Mouse (Mus musculus) frontal cortex, adult (tissue): ENCODE measurements around the gene Lfng.

Experiments
- ATAC-seq: cut with Nextera tagmentation; 2 replicates; pipeline ENCODE4 v1.9.2; 2017; ENCODE audit warnings: mild to moderate bottlenecking, moderate library complexity, mixed read lengths; ENCODE audit not compliant: low TSS enrichment

The Lfng gene

DNA sequence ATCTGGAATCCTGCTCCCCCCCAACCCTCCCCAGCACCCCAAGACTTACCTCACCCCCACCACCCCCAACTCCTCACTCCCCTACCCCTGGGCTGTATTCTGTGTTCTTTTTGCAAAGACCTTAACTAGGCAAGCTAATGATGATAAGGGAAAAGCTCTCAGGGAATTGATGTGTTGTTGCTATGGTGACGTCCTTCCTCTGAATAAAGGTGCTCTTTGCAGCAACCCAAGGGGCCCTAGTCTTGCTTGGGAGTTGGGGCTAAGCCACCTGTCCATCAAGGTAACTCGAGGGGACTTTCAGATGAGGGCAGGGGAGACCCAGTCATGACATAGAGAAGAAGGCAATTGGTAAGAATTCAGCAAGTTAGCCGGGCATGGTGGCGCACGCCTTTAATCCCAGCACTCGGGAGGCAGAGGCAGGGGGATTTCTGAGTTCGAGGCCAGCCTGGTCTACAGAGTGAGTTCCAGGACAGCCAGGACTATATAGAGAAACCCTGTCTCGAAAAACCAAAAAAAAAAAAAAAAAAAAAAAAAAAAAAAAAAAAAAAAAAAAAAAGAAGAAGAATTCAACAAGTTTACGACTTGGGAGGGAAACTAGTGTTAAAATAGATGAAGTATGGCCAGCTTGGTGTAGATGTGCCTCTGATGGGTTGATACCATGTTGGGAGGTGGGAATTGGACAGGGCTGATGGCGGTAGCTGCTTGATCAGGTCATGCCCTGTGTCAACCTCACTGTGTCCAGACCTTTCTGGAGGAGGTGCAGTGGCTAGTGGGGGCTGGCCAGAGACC is 8.4 kb downstream of the Lfng start:
- no peak for ATAC-seq

DNA sequence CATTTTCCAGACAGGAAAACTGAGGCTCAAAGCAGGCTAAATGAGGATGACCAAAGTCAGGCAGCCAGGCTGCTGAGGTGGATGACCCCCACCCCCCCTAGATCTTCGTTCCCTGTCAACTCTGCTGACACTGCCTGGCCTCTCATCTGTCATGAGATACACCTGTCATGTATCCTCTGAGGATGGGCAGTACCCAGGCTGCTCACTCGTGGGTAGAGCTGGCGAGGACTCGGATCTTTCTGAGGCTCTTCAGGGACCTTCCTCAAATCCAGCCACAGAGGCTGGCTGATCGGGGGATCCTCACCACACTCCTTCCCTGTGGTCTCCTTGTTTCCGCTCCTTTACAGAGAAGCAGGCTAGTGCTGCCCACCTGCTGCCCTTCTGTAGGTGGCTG is 9.0 kb downstream of the Lfng start:
- ATAC-seq = no peak

DNA sequence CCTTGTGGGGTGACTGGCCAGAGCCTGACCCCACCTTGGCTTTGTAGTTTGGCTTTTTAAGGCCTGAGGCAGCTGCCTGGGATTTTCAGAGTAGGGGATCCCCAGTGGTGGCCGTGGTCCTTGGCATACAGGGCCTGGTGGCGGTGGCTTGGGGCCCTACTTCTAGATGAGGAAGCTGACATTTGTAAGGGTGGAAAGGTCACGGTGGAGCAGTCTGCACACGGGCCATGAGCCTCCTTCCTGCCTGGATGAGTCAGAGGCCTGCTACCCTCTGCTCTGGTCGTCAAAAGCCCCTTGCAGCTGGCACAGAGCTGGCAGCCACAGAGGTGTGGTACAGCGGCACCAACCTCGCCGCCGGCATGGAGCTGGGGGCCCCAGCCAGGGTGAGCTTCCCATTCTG is 9.6 kb downstream of the Lfng start:
- ATAC-seq = no peak

DNA sequence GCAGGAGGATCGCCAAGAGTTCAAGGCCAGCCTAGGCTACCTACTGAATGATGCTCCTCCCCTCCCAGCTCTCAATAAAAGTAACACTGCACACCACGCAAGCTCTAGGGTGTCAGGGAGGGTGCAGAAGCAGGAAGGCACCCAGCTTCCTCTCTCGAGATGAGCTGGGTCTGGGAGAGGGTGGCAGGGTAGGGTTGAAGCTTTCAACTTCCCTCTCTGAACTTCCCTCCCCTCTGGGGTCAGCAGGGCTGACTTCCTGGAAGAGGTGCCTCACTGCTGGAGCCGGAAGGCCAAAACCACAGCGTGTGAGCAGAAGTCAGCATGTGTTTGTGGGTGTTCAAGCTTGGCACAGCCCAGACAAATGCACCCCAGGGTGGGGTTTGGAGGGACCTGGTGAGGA is 10.6 kb downstream of the Lfng start:
- no peak for ATAC-seq

DNA sequence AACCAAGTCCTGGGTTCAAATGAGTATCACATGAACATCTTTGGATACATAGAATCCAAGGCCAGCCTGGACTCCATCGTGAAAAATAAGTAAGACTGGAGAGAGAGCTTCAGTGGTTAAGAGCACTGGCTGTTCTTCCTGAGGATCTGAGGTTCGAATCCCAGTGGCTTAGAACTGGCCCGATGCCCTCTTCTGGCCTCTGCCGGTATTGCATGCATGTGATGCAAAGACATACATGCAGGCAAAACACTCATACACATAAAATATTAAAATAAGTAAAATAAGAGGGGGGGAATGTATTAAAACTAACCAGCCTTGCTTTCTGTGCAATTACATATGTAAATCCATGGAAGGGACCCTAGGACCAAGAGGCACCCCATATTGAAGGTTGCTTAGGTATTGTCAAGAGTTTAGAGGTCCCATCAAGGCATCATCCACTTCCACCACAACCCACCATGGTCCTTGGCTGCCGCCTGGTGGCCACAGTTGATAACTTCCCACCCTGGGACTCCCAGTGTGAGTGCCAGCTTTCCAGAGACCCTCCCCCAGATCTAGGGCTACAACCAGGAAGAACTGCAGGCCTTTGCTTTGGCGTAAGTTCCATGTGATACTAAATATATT is 12.1 kb downstream of the Lfng start:
- ATAC-seq = 0 out of 2 replicates have a peak, but pooled peaks have one; percentile 24

DNA sequence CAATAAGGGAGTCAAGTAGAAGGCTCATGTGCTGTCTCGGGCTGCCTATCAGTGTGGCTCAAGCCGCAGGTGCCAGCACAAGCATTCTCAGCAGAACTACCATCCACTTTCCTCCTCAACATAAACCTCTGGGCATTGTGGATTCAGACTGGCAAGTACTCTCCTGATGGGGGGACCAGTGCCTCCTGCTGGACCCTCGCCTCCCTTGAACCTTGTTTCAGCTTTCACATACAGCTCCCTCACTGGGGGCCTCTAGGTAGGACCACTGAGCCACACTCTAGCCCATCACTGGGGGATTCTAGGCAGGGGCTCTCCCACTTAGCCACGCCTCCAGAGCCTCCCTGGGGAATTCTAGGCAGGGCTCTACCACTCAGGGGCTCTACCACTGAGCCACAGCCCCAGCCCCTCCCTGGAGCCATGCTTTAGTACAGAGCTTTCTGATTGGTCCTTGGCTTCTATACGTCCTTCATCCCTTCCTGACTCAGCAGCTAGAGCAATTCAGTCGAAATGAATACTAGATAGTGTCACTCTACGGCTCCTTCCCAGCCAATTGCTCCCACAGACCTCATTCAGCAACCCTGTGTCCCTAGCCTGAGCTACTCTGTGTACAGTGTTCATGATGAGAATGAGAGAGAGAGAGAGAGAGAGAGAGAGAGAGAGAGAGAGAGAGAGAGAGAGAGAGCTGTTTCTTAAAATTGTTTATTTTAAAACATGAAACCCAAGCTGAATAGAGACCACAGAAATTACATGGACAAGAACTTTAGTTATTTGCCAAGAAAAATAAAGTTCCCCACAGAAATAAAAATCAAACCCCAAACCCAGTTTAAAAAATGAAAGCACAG is 13.0 kb downstream of the Lfng start:
- peak; percentile 64 for ATAC-seq

DNA sequence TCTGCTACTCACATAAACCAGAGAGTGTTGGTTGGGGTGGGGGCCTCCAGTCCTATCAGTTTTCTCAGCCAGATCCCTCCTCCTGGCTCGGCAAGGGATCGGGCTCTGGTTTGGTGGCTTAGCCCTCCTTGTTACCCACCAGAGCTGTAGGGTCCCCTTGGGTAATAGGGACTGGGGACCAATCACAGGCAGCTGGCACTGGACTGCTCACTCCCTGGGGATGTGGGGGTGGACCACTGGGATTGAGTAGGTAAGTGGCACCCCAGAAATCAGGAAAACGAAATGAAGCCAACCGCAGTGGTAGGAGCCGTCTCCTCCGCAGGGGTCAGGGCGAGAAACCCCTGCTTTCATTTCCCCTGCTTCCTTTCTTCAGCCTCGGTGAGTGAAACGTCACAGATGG is 14.0 kb downstream of the Lfng start:
- no peak for ATAC-seq

DNA sequence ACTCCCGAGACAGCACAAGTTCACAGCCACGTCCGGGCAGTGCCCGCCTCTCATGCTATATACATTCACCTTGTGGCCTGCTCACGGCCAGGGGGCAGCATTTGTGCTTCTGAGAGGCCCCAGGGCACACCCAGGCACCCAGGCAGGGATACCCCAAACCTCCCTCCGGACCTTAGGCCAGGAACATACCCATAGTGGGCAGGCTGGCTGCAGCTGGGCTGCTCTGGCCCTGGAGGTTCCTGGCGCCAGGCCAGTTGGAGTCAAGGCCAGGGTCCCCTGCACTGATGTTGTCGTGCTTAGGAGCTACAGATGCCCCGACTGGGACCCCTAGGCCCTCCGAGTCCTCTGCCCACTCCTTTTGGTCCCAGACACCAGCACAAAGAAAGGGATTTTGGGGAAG is 14.4 kb downstream of the Lfng start:
- ATAC-seq = no peak

DNA sequence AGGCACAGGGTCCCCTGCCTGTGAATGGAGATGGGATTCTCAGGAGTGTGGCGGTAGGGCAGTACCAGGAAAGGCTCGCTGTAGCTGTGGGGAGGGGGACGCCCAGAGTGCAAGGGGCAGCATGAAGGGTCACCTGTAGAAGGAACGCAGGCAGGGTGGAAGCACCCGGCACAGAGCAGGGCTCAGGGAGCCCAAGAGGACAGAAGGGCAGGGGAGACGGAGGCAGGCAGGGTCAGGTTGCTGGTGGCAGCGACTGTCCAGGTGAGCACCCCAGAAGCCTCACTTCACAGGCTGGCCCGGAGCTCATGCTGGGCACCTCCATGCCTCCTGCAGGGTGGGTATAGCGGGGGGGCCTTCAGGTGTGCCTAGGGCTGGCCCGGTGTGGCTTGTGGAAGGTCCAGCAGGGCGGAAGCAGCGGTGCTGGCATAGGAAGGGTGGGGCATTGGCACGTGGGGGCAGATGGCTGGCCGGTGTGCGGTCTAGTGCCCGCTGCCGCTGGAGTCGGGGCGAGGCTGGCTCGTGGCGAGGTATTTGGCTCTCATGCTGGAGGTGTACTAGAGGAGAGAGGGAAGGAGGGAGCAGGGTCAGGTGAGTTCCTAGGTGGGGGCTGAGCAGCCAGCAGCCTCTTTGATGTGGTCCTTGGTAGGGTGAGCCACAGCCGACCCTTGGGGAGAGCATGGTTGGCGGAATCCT is 16.0 kb downstream of the Lfng start:
- no peak for ATAC-seq

DNA sequence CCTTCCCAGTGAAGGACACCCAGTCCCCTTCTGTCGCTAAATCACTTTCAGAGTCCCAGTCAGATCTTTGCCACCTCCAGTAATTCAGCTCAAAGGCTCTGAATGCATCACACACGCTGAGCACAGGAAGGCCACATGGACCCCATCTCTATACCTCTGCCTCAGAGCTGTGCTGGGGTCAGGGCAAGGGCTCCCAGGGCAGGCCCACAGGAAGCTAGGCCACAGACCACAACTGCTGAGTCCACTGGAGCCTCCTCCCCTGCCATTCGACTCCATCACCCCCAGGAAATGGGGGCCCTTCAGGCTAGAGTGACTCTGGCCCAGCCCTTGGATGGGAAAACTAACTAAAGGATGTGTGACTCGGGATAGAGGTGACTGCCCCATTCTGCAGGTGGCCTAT is 16.7 kb downstream of the Lfng start:
- no peak for ATAC-seq

DNA sequence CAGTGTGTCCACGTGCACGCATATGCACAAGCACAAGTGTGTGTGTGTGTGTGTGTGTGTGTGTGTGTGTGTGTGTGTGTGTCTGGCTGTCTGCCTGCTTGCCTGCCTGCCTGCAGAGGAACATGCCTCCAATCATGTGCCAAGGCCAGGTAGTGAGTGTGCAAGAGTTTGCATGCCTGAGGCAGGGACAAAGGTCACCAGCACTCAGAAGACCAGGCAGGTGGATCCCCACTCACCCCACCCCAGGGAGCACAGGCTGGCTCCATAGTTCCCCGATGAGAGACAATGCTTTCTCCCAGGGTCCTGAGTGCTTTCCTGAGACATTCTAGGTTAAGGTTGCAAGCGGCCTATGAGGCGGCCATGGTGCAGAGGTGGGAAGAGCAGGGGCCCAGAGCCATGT is 17.1 kb downstream of the Lfng start:
- ATAC-seq = no peak

DNA sequence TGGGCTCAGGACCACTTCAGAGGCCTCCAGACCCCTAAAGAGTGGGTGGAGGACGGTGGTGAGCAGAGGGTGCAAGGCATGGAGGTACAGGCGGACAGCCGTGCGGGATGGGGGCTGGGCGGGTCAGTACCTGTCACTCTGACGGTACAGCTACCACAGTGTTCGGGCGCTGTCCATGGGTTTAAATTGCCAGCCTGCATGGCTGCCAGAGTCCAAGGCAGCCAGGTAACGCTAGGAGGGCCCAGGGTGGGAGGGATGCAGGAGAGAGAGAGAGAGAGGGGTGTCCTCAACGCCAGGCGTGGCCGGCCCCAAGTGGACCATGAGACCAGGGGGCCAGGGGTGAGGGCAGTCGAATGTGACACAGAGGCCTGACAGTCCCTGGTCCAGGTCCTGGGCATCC is 17.8 kb downstream of the Lfng start:
- no peak for ATAC-seq

DNA sequence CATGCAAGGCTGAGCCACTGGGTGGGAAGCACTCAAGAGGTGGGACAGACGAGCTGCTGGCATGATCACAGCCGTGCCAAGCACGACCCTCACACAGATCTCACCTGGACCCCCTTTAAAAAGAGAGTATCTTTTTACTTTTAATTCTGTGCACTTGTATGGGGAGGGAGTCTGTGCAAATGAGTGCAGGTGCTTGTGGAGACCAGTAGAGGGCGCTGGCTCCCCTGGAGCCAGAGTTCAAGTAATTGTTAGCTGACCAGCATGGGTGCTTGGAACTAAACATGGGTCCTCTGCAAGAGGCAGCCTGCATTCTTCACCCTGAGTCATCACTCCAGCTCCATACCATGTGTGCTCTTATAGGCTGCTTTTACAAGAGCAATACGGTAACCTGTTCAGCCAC is 20.5 kb downstream of the Lfng start:
- no peak for ATAC-seq

DNA sequence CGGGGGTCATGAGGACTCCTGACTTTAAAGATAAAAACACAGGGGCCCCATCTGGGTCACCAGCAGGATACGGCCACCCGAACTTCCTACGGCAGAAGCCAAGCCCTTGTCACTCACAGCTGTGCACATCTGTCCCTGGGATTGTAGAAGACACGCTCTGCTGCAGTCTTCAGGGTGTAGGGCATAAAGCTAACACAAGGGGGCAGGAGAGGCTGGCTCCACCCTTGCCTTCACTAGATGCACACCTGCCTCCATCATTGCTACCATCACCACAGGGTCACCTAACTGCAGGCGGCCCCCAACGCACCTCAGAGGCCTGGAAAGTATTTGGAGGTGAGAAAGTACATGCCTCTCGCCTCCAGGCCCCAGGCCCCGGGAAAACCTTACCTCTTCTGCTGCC is 21.9 kb downstream of the Lfng start:
- ATAC-seq = no peak

DNA sequence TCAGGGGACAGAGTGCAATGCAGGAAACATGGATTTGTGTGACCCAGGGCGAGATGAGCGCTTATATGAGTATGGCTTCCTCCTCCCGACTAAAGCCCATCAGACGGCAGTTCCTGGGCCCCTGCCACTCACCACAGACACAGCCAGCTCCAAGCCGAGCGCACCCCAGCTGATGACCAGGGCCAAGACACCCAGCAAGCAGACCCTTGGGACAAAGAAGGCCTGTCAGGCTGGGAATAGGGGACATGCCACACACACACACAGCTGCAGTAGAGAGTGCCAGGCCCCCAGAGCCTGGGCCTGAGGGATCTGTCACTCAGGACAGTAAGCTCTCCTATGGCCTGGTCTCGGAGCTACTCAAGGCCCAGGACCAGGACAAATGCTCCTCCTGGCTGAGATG is 26.3 kb downstream of the Lfng start:
- ATAC-seq = no peak

DNA sequence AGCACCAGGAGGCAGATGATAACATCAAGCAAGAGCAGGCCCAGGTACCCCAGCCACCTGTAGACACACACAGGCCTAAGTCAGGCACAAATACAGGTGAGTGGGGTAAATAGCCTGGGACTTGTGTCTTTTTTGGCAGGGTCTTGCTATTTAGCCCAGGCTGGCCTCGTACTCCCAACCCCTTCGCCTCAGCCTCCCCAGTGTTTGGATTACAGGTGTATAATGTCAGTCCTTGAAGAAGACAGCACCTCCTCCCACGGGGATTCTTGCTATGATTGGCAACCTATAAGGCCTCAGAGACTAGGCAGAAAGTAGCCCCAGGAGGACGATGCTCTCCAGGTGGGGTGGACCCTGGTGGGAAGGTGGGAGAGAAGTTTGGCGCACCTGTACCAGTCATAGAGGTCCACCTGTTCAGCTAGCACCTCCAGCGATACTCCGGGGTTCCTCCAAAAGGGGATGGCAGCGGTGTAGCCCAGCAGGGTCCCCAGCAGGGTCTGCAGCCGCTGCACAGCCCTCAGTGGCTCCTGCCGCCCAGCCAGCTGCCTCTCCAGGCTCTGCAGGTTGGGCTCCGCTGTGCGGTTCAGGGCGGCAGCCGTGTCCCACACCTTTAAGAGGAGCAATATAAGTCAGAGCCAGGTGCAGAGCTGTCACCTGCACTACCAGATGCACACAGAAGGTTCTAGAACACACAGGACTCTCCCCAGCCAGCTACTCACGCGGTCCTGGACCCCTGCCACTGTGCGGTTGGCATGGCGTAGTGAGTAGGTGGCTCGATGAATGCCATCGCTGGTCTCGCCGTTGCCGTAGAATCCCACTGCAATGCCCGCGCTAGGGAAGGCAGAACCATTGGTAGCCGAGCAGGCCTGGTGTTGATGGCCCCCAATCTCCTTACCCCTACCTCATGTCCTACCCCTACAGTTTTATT is 27.9 kb downstream of the Lfng start:
- ATAC-seq = peak; percentile 34; the same call in 1 of the 2 replicates

DNA sequence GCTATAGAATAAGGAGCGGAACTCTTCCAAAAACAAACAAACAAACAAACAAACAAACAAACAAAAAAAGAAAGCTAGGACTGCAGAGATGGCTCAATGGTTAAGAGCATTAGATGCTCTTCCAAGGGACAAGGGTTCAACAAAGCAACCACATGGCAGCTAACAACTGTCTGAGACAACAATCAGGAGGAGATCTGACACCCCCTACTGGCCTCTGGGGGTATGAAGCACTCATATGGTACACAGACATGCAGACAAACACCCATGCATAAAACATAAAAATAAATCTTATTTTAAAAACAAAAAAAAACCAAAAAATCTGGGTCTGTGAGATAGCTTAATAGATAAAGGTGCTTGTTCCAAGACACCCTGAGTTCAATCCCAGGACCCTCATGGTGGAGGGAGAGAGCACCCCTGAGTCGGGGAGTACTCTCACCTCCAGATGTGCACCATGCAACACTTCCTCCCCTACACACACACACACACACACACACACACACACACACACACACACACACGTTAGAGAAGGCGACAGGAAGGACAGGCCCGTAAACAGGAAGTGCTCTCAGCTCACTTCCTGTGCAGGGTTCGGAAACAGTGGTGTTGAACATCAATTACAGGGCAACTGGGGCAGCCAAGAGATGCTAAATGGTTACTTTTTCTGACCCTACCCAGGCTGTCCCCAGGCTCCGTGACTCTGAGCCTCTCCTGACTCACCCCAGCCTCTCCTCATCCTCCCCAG is 29.4 kb downstream of the Lfng start:
- ATAC-seq = no peak

DNA sequence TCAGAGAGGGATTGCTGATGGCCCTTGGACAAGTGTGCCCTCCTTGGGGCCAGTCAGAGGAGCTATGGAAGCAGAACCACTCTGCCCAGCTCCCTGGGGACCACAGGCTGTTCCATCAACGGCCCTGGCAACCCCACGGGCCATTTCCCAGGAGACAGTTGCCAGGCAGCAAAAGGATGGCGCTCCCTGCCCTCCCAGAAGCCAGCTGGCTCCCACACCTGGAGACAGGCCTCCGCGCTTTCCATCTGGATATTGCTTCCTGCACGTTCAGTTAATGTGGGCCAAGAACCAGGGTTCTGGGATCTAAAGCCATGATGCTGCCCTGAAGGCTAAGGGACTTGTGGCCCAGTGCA is 29.9 kb downstream of the Lfng start:
- no peak for ATAC-seq

DNA sequence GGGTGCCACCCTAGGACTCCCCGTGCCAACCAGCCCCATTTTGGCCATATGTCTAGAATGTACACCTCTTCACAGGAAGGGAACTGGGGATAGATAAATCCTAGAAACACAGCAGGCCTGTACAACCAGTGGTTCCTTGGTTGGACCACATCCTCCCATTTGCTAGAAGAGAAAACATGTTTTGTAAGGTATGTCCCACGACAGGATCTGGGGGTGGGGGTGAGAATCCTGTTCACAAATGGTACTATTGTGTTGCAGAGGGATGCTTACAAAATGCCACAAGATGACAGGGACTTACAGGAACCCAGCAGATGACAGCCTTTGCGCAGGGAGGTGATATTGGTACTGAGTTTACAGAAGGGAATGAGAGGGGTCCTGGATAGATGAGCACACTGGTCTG is 30.9 kb downstream of the Lfng start:
- no peak for ATAC-seq

DNA sequence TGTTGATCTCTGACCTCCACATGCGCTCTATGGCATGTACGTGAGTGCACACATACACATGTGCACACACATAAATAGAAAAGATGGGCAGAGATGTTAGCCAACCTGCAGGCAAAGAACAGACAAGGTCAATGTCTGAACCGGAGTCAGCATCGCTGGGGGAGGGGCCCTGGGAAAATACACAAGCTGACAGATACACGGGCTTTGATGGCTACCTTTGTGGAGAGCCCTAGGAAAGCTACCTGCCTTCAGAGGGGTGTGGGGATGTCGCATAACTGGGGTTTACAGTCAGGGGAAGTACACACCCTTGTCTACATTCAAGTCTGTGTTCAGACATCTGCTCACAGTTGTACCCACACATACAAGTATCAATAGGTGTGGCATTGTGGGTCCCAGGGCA is 31.4 kb downstream of the Lfng start:
- no peak for ATAC-seq

DNA sequence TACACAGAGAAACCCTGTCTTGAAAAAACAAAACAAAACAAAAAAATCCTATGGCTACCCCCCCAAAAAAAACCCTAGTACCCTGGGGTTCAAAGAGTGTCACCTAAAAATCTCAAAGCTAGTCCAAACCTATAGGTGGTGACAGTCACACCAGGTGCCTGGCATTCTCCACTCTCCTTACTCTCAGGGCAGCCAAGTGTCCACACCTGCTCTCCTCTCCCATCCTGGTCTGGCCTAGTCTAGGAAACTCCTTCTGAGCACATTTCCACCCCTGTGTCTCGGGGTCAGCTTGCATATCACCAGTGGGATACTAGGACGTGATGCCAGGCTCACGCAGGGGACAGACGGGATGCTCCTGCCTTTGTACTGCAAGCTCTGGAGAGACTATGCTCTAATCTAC is 32.2 kb downstream of the Lfng start:
- ATAC-seq = no peak
